Mouse (Mus musculus) hindbrain, embryonic 14.5 days (tissue): ENCODE data around the gene Arl5a. TPM values are rescaled to one million over a fixed set of nuclear protein-coding genes. Genes with fewer than 3 reads are reported as not detected.

Source experiments
- ATAC-seq: fragments of 200-750 bp; cut with Nextera tagmentation; 2 replicates; pipeline ENCODE4 v1.8.0; 2017; ENCODE audit warnings: moderate number of reproducible peaks, mild to moderate bottlenecking, moderate TSS enrichment, moderate library complexity; ENCODE audit not compliant: low FRiP score
- DNase-seq: peaks from one replicate; pipeline ENCODE4 v3.0.0-alpha.2; 2015; ENCODE audit warnings: low spot score
- H3K27ac ChIP-seq: fragments of 300-500 bp; sonication (generic); 2 replicates; pipeline ENCODE4 v1.5.1; 2014; ENCODE audit warnings: mild to moderate bottlenecking, moderate library complexity
- H3K27me3 ChIP-seq: fragments of 300-500 bp; sonication (generic); 2 replicates; pipeline ENCODE4 v1.6.1; 2014; ENCODE audit warnings: mild to moderate bottlenecking, low read length, mixed read lengths; ENCODE audit not compliant: control insufficient read depth, insufficient read depth
- H3K36me3 ChIP-seq: fragments of 300-500 bp; sonication (generic); replicated peaks from 2 replicates; pipeline ENCODE4 v1.6.1; 2014; ENCODE audit not compliant: control insufficient read depth, insufficient read depth
- H3K4me1 ChIP-seq: fragments of 300-500 bp; sonication (generic); replicated peaks from 2 replicates; pipeline ENCODE4 v1.6.1; 2014; ENCODE audit warnings: antibody characterized with exemption, low read length, mixed read lengths; ENCODE audit not compliant: control insufficient read depth, insufficient read depth
- H3K4me2 ChIP-seq: fragments of 300-500 bp; sonication (generic); replicated peaks from 2 replicates; pipeline ENCODE4 v1.6.1; 2014; ENCODE audit warnings: mild to moderate bottlenecking, moderate library complexity
- H3K4me3 ChIP-seq: fragments of 300-500 bp; sonication (generic); replicated peaks from 2 replicates; pipeline ENCODE4 v1.5.1; 2014; ENCODE audit warnings: mild to moderate bottlenecking, low read length
- H3K9ac ChIP-seq: fragments of 300-500 bp; sonication (generic); 2 replicates; pipeline ENCODE4 v1.6.1; 2014
- H3K9me3 ChIP-seq: fragments of 300-500 bp; sonication (generic); 2 replicates; pipeline ENCODE4 v1.6.1; 2016; ENCODE audit warnings: low read length; ENCODE audit not compliant: control insufficient read depth
- WGBS: fragments of 180-500 bp; shearing (Covaris S2); extraction: QIAGEN DNeasy Blood & Tissue Kit; methylation state at CpG from one replicate; pipeline ENCODE4 v1.1.7; 2014; 5-methylcytosine and 5-hydroxymethylcytosine counted together
- polyA plus RNA-seq: library from polyadenylated mRNA; unstranded; fragments of >200 nt; fragmentation: Nextera tagmentation; extraction: Ambion mirVana; gene quantifications from 2 replicates; pipeline ENCODE4 v1.2.1, GENCODE M21; 2014

Gene Arl5a
- polyA plus RNA-seq, 1 experiment from 2014 or later: 62.7 TPM

DNA sequence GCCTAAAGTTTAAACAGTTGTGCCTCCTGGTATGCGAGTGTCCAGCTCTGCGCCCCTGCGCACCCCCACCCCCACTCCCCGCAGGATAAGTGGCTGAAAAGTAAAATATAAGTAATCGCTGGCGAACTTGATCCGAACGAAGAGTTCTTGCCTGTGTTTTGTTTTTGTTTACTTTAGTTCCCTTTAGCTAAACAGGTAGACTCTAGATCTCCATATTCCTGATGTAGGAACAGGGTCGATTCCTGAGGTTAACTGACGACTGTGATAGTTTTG, 758 bp upstream of the Arl5a start:
- 24% methylated on average over 10 of the region's 10 CpGs for WGBS
- Histone ChIP-seq H3K4me2 (peak overlapping the region; percentile 79), H3K9ac (peak overlapping the region; percentile 95), H3K9me3 (no peaks in the 10 kb centered on the region), H3K4me3 (peak overlapping the region; percentile 99), H3K27ac (0 out of 2 replicates have a peak overlapping the region, but pooled peaks have one; percentile 89), H3K36me3 (no peaks in the 10 kb centered on the region), H3K4me1 (peaks cover 33% of the 10 kb centered on the region), H3K27me3 (no peaks in the 10 kb centered on the region)
- ATAC-seq: 0 out of 2 replicates have a peak, but pooled peaks have one; percentile 6
- DNase-seq: no peak

DNA sequence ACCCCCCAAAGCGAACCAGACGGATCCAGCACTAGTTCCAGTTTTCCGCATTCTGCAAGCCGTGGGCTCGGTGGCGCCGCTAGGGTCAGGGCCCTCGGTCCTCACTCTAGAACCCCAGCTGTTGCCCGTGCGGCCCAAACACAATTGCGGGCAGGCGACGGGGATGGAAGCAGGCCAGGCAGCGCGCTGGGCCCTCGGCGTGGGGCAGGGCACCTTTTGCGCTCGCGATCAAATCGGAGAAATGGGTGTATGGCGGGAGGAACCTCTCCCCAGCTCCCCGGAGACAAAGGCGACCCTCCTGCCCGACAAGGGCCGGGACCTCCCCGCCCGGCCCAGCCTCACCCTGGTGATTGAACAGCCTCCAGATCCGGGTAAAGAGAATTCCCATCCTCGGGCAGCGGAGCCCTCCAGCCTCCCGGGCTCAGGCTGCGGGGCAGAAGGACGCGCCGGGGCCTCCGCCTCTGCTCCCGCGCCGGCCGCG, 413 bp downstream of the Arl5a start:
- Histone ChIP-seq H3K9me3 (no peaks in the 10 kb centered on the region), H3K4me3 (peak overlapping the region; percentile 99), H3K27me3 (no peaks in the 10 kb centered on the region), H3K9ac (peak overlapping the region; percentile 95), H3K4me1 (peaks cover 33% of the 10 kb centered on the region), H3K4me2 (peak overlapping the region; percentile 79), H3K36me3 (no peaks in the 10 kb centered on the region), H3K27ac (peak overlapping the region; percentile 89)
- 0% methylated on average over 35 of the region's 42 CpGs for WGBS
- peak; percentile 40 for DNase-seq
- ATAC-seq: peak; percentile 84

DNA sequence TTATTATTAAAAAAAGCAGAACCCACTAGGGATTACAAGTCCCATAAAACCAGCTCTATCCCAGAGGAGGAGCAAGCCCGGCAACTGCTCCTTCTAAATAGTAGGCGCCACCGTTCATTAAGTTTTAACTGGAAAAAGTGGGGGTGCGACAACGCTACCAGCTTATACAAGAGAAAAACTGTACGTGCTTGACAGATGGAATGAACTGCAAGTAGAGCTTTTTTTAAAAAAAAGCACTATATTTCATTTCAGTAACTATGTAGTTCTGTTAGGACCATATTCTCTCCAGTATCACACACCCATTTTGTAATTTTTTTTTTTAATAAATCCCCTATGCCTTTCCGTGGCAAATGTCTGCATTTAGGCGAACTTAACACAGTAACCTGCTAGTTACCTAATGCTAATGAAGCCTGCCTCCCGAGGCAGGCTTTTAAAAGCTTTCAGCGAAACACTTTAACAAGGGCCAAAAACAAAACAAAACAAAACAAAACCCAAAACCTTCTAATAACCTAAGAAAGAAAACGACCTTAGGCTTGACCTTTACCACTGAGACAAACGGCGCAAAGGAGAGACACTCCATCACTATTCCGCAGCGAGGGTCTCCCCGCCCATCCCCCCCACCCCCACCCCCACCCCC, 972 bp downstream of the Arl5a start:
- Histone ChIP-seq H3K36me3 (no peaks in the 10 kb centered on the region), H3K27me3 (no peaks in the 10 kb centered on the region), H3K4me2 (peak overlapping the region; percentile 79), H3K9ac (peak overlapping the region; percentile 95), H3K4me3 (peak overlapping the region; percentile 99), H3K27ac (no peak overlapping the region), H3K4me1 (peaks cover 33% of the 10 kb centered on the region), H3K9me3 (no peaks in the 10 kb centered on the region)
- DNase-seq: peak; percentile 44
- WGBS: 3% methylated on average over 16 of the region's 16 CpGs
- ATAC-seq: no peak

GRCm38 (mm10) chr2:52422871-52423610, 1.7 kb downstream of the Arl5a start:
- no peaks in the 10 kb centered on the region for H3K27me3 ChIP-seq
- peak overlapping the region; percentile 99 for H3K4me3 ChIP-seq
- no peak overlapping the region for H3K27ac ChIP-seq
- H3K4me1 ChIP-seq: peaks cover 33% of the 10 kb centered on the region
- H3K36me3 ChIP-seq: no peaks in the 10 kb centered on the region
- peak overlapping the region; percentile 79 for H3K4me2 ChIP-seq
- no peak for DNase-seq
- ATAC-seq: no peak
- 56% methylated on average over 8 of the region's 8 CpGs for WGBS
- no peaks in the 10 kb centered on the region for H3K9me3 ChIP-seq
- H3K9ac ChIP-seq: peak overlapping the region; percentile 95

- Histone ChIP-seq H3K27me3 (no peaks in the 10 kb centered on the region), H3K4me2 (no peak overlapping the region), H3K4me3 (no peak overlapping the region), H3K36me3 (peaks cover 3% of the 10 kb centered on the region), H3K27ac (no peak overlapping the region), H3K9ac (no peak overlapping the region), H3K4me1 (peaks cover 33% of the 10 kb centered on the region), H3K9me3 (no peaks in the 10 kb centered on the region; the same call in 1 of the 2 replicates)
- DNase-seq (no peak), ATAC-seq (no peak)
- WGBS: 74% methylated on average over 6 of the region's 6 CpGs
Measured at GRCm38 (mm10) chr2:52421197-52421596, 3.5 kb downstream of the Arl5a start.

DNA sequence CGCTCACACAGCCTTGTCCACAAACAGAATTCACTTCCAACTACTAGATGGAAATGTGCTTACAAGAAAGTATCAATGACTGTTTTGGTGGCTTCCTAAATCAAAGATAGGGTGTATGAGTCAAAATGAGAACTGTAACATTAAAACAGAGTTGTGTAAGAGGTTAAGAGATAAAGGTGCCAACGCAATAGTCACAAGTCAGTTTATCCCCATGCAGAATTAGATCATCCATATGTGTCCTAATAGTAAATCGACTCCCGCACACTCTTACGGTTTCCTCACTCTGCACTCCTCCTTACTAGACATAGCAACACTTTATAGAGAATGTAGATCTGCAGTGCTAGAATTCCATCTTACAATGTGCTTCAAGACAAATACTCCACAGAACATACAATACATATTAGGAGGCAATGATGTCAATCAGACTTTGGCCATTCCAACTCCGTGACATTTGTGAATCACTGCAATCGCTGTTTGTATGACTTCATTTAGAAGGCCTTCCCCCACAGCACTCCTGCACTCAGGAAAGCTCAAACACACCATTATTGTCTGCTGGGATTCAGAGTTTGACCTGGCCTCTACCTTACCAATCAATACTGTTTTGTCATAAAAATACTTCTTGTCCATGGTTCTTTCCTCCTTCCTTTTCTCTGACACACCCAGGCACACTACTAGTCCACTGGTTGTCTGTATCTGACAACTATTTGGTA, 4.5 kb downstream of the Arl5a start:
- Histone ChIP-seq H3K4me1 (peaks cover 24% of the 10 kb centered on the region), H3K4me2 (no peak overlapping the region), H3K27me3 (no peaks in the 10 kb centered on the region), H3K9me3 (peaks cover 9% of the 10 kb centered on the region), H3K36me3 (peaks cover 13% of the 10 kb centered on the region), H3K27ac (no peak overlapping the region), H3K9ac (no peak overlapping the region), H3K4me3 (no peak overlapping the region)
- ATAC-seq (no peak), DNase-seq (no peak)
- WGBS: 92% methylated on average over 7 of the region's 7 CpGs

- H3K27me3 ChIP-seq: no peaks in the 10 kb centered on the region
- no peak for DNase-seq
- H3K4me3 ChIP-seq: no peak overlapping the region
- no peak for ATAC-seq
- peaks cover 21% of the 10 kb centered on the region for H3K36me3 ChIP-seq
- no peak overlapping the region for H3K27ac ChIP-seq
- H3K4me2 ChIP-seq: no peak overlapping the region
- H3K9me3 ChIP-seq: peaks cover 9% of the 10 kb centered on the region
- peaks cover 24% of the 10 kb centered on the region for H3K4me1 ChIP-seq
- WGBS: 88% methylated on average over 6 of the region's 6 CpGs
- H3K9ac ChIP-seq: no peak overlapping the region
Measured at GRCm38 (mm10) chr2:52419295-52419694, 5.4 kb downstream of the Arl5a start.

DNA sequence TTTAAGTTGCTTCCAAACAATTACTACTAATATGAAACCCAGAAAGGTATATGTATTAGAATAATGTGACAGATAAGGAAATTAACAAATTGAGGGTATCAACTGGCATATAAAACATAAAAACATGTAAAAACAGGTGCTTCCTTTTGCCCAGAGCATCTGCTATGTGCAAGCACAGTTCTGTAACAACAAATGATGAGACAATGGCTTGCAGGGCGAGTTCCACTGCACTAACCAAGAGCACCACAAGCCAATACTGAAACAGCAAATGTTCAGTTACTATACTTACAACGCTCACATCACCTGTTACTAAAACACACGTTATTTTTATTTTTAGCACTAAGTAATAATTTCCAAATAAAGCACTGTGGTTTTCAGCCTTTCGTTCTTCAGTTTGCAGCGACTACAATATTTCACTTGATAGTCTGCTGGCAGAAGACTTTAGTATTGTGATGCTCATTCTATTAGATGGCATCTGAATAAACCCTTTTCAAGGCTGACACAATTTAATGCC, 12.1 kb downstream of the Arl5a start:
- no peak overlapping the region for H3K4me3 ChIP-seq
- ATAC-seq: no peak
- H3K27me3 ChIP-seq: no peaks in the 10 kb centered on the region
- H3K4me1 ChIP-seq: no peaks in the 10 kb centered on the region
- WGBS: 98% methylated on average over 5 of the region's 5 CpGs
- H3K9ac ChIP-seq: no peak overlapping the region
- peaks cover 78% of the 10 kb centered on the region for H3K36me3 ChIP-seq
- no peak for DNase-seq
- no peak overlapping the region for H3K4me2 ChIP-seq
- H3K9me3 ChIP-seq: peaks cover 51% of the 10 kb centered on the region
- no peak overlapping the region for H3K27ac ChIP-seq

DNA sequence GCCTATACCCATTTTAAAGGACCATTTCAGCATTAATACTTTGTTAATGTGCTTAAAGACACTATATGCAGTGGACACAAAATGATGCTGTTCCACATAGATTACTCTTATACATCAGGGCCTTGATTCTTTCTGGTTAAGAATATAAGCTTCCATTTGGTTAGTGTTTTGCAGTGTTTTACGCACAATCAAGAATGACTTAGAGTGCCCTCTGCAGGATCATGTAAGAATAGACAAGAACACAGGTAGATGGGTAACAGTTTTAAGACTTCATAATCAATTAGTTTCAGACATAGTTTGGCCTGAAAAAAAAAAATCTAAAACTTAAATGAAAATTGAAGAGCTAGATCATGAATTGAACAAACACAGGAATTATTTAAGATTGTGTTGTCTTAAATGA, 18.2 kb downstream of the Arl5a start:
- no peak overlapping the region for H3K4me2 ChIP-seq
- no peaks in the 10 kb centered on the region for H3K27me3 ChIP-seq
- peaks cover 82% of the 10 kb centered on the region for H3K36me3 ChIP-seq
- WGBS: 90% methylated on average over 1 of the region's 1 CpGs
- DNase-seq (no peak), ATAC-seq (no peak)
- no peak overlapping the region for H3K27ac ChIP-seq
- no peak overlapping the region for H3K9ac ChIP-seq
- H3K9me3 ChIP-seq: peaks cover 31% of the 10 kb centered on the region
- H3K4me1 ChIP-seq: no peaks in the 10 kb centered on the region
- no peak overlapping the region for H3K4me3 ChIP-seq
